In genomic region chr10:118114271-118114670, GRCm38 (mm10) we compare ENCODE assay signal across 8 mouse cellular contexts.
"Had no signal": no experiment of that assay in that cellular context is flagged by ENCODE, and none has a peak within 500 bp of the region (broad histone marks: within the 10 kb centered on the region; RNA-seq: fewer than 3 reads in every experiment).

No protein-coding gene starts in this region.

- ATAC-seq: liver, postnatal 0 days had no signal

- DNase-seq: kidney, adult 8-10 months; kidney, postnatal 25 days; layer of hippocampus, adult 9-11 months; layer of hippocampus, postnatal 36 days; liver, embryonic 13.5 days; liver, postnatal 0 days; right cerebral cortex, postnatal 14 days; thymus, postnatal 36 days had no signal
